26 mouse cellular contexts compared by ENCODE assay signal in genomic region chr2:19933836-19934235, GRCm38 (mm10).
"Had no signal": no experiment of that assay in that cellular context is flagged by ENCODE, and none has a peak within 500 bp of the region (broad histone marks: within the 10 kb centered on the region; RNA-seq: fewer than 3 reads in every experiment).

No protein-coding gene starts in this region.

- H3K27ac ChIP-seq: heart, adult 2 months; heart, embryonic 13.5 days; heart, embryonic 15.5 days; hindbrain, embryonic 13.5 days; hindbrain, embryonic 15.5 days; hindbrain, postnatal 0 days; kidney, embryonic 15.5 days; kidney, postnatal 0 days; left cerebral cortex, adult 2 months; limb, embryonic 10.5 days; limb, embryonic 12.5 days; liver, embryonic 13.5 days; liver, embryonic 15.5 days had no signal

- H3K4me3 ChIP-seq: heart, adult 2 months; heart, embryonic 13.5 days; heart, embryonic 15.5 days; hindbrain, embryonic 13.5 days; hindbrain, embryonic 15.5 days; kidney, embryonic 15.5 days; left cerebral cortex, adult 2 months; limb, embryonic 10.5 days; limb, embryonic 12.5 days; liver, embryonic 13.5 days; liver, embryonic 15.5 days had no signal

- H3K36me3 ChIP-seq: heart, embryonic 13.5 days; heart, embryonic 15.5 days; hindbrain, embryonic 13.5 days; hindbrain, embryonic 15.5 days; kidney, embryonic 15.5 days; limb, embryonic 10.5 days; limb, embryonic 12.5 days; liver, embryonic 13.5 days; liver, embryonic 15.5 days had no signal

- H3K4me1 ChIP-seq: heart, embryonic 13.5 days; heart, embryonic 15.5 days; hindbrain, embryonic 13.5 days; hindbrain, embryonic 15.5 days; kidney, embryonic 15.5 days; limb, embryonic 12.5 days; liver, embryonic 13.5 days; liver, embryonic 15.5 days had no signal

- ATAC-seq: hindbrain, postnatal 0 days had no signal

- H3K9me3 ChIP-seq: heart, embryonic 13.5 days; heart, embryonic 15.5 days; hindbrain, embryonic 13.5 days; hindbrain, embryonic 15.5 days; kidney, embryonic 15.5 days; limb, embryonic 10.5 days; limb, embryonic 12.5 days; liver, embryonic 13.5 days; liver, embryonic 15.5 days had no signal

- H3K27me3 ChIP-seq: heart, embryonic 13.5 days; heart, embryonic 15.5 days; hindbrain, embryonic 13.5 days; hindbrain, embryonic 15.5 days; kidney, embryonic 15.5 days; limb, embryonic 12.5 days; liver, embryonic 13.5 days; liver, embryonic 15.5 days had no signal

- H3K9ac ChIP-seq: heart, embryonic 13.5 days; heart, embryonic 15.5 days; hindbrain, embryonic 13.5 days; hindbrain, embryonic 15.5 days; kidney, embryonic 15.5 days; limb, embryonic 12.5 days; liver, embryonic 13.5 days; liver, embryonic 15.5 days had no signal

- H3K4me2 ChIP-seq: heart, embryonic 11.5 days; heart, embryonic 13.5 days; heart, embryonic 15.5 days; hindbrain, embryonic 13.5 days; hindbrain, embryonic 15.5 days; kidney, embryonic 15.5 days; limb, embryonic 12.5 days; liver, embryonic 11.5 days; liver, embryonic 13.5 days; liver, embryonic 15.5 days had no signal

- DNase-seq: gastrocnemius, postnatal 14 days; heart, adult 2 months; heart, postnatal 14 days; heart, postnatal 36 days; kidney, adult 11 months; kidney, adult 2 months; kidney, adult 9 months; kidney, postnatal 14 days; kidney, postnatal 36 days; layer of hippocampus, adult 9-11 months; layer of hippocampus, postnatal 36 days; liver; liver, embryonic 13.5 days had no signal
